Mouse (Mus musculus): ENCODE results near the gene Krtap13. TPM values are rescaled to one million over a fixed set of nuclear protein-coding genes. Genes with fewer than 3 reads are reported as not detected.

Krtap13 gene
- polyA plus RNA-seq, 1 experiment, result not detected

DNA sequence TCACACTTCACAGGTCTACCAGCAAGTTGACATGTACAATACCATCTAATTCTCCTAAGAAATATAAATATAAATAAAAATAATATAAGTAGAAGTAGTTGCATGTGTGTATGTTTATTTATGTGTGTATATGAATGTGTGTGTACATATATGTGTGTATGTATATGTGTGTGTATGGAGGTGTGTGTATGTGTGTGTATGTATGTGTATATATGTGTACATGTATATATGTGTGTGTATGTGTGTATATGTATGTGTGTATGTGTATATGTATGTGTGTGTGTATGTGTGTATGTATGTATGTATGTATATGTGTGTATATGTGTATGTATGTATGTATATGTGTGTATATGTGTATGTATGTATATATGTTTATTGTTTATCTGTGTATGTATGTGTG is 34.9 kb downstream of the Krtap13 start:
- no peaks in the 10 kb centered on the region for H3K4me1 ChIP-seq (ENCODE audit: control insufficient read depth, insufficient read depth, low read length)
- no peak for TF ChIP-seq CTCF (IDR thresholded peaks at IDR 0.05; ENCODE audit: extremely low read depth, insufficient read depth, low read length)

DNA sequence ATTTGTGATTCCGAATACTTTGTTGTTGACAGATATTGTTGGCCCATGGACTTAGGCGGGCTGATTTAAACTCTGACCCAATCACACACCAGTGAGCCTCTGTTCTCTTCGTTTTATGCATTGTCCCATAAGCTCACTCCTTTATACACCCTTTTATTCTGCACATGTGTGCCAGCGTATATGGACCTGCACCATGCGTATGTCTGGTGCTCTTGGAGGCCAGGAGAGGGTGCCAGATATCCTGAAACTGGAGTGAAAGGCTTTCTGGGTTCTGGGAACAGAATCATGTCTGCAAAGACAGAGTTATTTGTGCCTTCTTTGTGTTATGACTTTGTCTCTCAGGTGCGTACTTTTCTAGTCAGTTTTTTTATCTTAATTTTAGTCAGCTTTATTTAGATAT is 40.2 kb downstream of the Krtap13 start:
- H3K27ac ChIP-seq (ENCODE audit: insufficient read depth, low read length), result no peak overlapping the region
- no peaks in the 10 kb centered on the region for H3K4me1 ChIP-seq (ENCODE audit: control insufficient read depth, insufficient read depth, low read length)
- TF ChIP-seq POLR2A (IDR thresholded peaks at IDR 0.05; ENCODE audit: extremely low read depth, insufficient read depth, low read length) (no peak), CTCF (IDR thresholded peaks at IDR 0.05; ENCODE audit: extremely low read depth, insufficient read depth, low read length) (0 out of 2 replicates have a peak, but pooled peaks have one; percentile 15)
- H3K4me3 ChIP-seq (ENCODE audit: insufficient read depth, low read length), result no peak overlapping the region

More for the DNA sequence above, 34.9 kb downstream of the Krtap13 start:
- H3K4me3 ChIP-seq (ENCODE audit: insufficient read depth, low read length), result no peak overlapping the region
- no peak overlapping the region for H3K27ac ChIP-seq (ENCODE audit: insufficient read depth, low read length)

DNA sequence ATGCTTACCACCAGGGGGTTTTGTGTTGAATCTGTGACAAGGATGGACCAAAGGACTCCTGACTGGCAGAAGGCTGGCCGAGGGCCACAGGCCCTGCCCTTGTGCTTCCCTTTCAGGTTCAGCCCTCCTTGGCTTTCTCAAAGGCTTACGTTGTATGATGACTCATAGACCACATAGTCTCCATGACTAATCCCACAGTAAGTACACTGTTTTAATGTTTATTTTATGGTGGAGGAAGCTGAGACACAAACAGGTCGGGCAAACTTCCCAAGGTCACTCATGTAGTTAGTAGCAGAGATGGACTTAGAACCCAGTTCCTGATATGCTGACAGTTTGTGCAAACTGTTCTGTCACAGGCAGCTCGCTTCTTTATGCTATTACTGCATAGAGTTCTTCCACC is 40.7 kb downstream of the Krtap13 start:
- no peak overlapping the region for H3K27ac ChIP-seq (ENCODE audit: insufficient read depth, low read length)
- no peak for TF ChIP-seq CTCF (IDR thresholded peaks at IDR 0.05; ENCODE audit: extremely low read depth, insufficient read depth, low read length)
- no peak for TF ChIP-seq POLR2A (IDR thresholded peaks at IDR 0.05; ENCODE audit: extremely low read depth, insufficient read depth, low read length)
- no peak overlapping the region for H3K4me3 ChIP-seq (ENCODE audit: insufficient read depth, low read length)
- no peaks in the 10 kb centered on the region for H3K4me1 ChIP-seq (ENCODE audit: control insufficient read depth, insufficient read depth, low read length)

DNA sequence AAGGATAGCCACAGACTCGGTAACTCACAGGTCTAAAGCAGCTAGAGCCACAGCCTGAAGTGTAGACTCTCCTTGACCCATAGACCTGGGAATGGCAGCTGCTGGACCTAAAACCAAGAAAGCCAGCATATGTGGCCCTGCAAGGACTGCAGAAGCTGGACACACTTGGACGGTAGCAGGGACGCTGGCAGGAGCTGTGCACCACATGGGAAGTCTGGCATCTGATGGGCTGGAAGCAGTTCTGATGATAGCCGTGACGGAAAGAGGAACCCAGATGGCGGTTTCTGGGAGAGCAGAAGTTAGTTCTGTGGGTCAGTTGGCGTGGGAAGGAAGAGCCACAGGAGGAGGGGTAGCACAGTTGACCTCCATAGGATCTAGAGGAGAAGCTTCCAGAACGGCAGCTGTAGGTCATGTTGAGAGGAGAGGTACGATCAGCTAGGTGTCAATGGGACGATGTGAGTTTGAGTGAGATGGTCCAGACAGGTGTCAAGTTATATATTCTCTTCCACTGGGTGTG is 43.9 kb downstream of the Krtap13 start, which contains the start of gene 2310061N02Rik:
Gene 2310061N02Rik (minus strand): TSS at position 467 of the 517 bp plus-strand sequence.
- no peak for TF ChIP-seq CTCF (IDR thresholded peaks at IDR 0.05; ENCODE audit: extremely low read depth, insufficient read depth, low read length)
- no peak for TF ChIP-seq POLR2A (IDR thresholded peaks at IDR 0.05; ENCODE audit: extremely low read depth, insufficient read depth, low read length)

DNA sequence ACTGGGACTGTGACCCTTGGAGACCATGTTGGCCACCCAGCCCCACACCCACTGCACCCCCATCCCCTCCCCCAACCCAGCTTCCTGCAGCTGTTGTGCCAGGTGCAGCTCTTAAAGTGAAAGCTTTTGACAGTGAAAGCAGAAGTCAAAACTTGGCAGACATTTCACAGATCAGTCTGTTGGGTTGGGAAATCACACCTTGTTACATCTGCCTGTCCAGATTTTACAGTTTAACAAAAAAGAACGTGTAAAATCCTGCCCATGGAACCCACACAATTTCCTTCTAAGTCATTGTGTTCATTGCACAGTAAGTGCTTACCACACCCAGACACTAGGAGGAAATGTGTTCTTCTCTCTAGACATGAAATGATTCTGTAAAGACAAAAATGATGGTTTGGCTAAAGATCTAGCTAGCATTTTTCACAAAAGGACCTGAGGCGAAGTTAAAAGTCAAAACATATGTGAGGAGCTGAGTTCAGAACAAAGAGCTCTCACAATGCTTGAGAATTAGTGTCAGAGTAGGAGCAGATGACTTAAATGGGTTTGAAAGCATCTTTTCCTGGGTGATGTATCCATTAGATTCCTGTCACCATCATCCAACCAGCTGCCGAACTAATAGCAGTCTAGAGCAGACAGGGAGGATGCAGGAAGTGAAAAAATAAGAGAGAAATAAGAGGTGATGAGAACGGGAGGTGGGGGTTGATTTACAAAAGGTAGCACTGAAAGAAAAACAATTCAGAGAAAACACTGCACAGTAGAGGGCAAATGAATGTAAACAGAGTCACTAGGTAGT is 50.2 kb downstream of the Krtap13 start:
- TF ChIP-seq CTCF (IDR thresholded peaks at IDR 0.05; ENCODE audit: extremely low read depth, insufficient read depth, low read length) (no peak), POLR2A (IDR thresholded peaks at IDR 0.05; ENCODE audit: extremely low read depth, insufficient read depth, low read length) (no peak)
- no peak overlapping the region for H3K4me3 ChIP-seq (ENCODE audit: insufficient read depth, low read length)
- H3K4me1 ChIP-seq (ENCODE audit: control insufficient read depth, insufficient read depth, low read length), result no peaks in the 10 kb centered on the region
- no peak overlapping the region for H3K27ac ChIP-seq (ENCODE audit: insufficient read depth, low read length)

More for the DNA sequence above, 43.9 kb downstream of the Krtap13 start, which contains the start of gene 2310061N02Rik:
- no peak within 1 kb of the TSS for H3K4me3 ChIP-seq (ENCODE audit: insufficient read depth, low read length)
- H3K4me1 ChIP-seq (ENCODE audit: control insufficient read depth, insufficient read depth, low read length), result no peaks in the 10 kb centered on the region
- H3K27ac ChIP-seq (ENCODE audit: insufficient read depth, low read length), result no peak within 1 kb of the TSS

Other genes with a start within 250 kb of the Krtap13 start
- gene Cldn17, start 244.7 kb downstream of the Krtap13 start, polyA plus RNA-seq (2012; rRNA removed), result not detected in 2 replicates
- gene Cldn8, start 188.5 kb downstream of the Krtap13 start, polyA plus RNA-seq (2012; rRNA removed), result not detected in 2 replicates
- gene Krtap24-1, start 139.4 kb downstream of the Krtap13 start, polyA plus RNA-seq (2012; rRNA removed), result not detected in 2 replicates
- not detected in 2 replicates for gene 2310079G19Rik, start 124.0 kb downstream of the Krtap13 start, polyA plus RNA-seq (2012; rRNA removed)
- not detected in 2 replicates for gene Krtap26-1, start 103.8 kb downstream of the Krtap13 start, polyA plus RNA-seq (2012; rRNA removed)
- not detected in 2 replicates for gene Krtap27-1, start 80.0 kb downstream of the Krtap13 start, polyA plus RNA-seq (2012; rRNA removed)
- gene 2310061N02Rik, start 43.7 kb downstream of the Krtap13 start, polyA plus RNA-seq (2012; rRNA removed), result not detected in 2 replicates
- gene Krtap13-1, start 22.8 kb downstream of the Krtap13 start, polyA plus RNA-seq (2012; rRNA removed), result not detected in 2 replicates
- not detected in 2 replicates for gene 2310034C09Rik, start 7.2 kb upstream of the Krtap13 start, polyA plus RNA-seq (2012; rRNA removed)
- not detected in 2 replicates for gene 2310057N15Rik, start 22.6 kb upstream of the Krtap13 start, polyA plus RNA-seq (2012; rRNA removed)
- not detected in 2 replicates for gene Gm5965, start 26.3 kb upstream of the Krtap13 start, polyA plus RNA-seq (2012; rRNA removed)
- gene Gm20741, start 60.6 kb upstream of the Krtap13 start, polyA plus RNA-seq (2012; rRNA removed), result not detected in 2 replicates
- gene Krtap15, start 68.6 kb upstream of the Krtap13 start, polyA plus RNA-seq (2012; rRNA removed), result not detected in 2 replicates
- not detected in 2 replicates for gene Krtap14, start 74.5 kb upstream of the Krtap13 start, polyA plus RNA-seq (2012; rRNA removed)
- gene Krtap19-1, start 117.8 kb upstream of the Krtap13 start, polyA plus RNA-seq (2012; rRNA removed), result not detected in 2 replicates
- not detected in 2 replicates for gene Krtap19-2, start 122.6 kb upstream of the Krtap13 start, polyA plus RNA-seq (2012; rRNA removed)
- gene Krtap19-3, start 126.4 kb upstream of the Krtap13 start, polyA plus RNA-seq (2012; rRNA removed), result not detected in 2 replicates
- gene Krtap19-4, start 133.5 kb upstream of the Krtap13 start, polyA plus RNA-seq (2012; rRNA removed), result not detected in 2 replicates
- gene Krtap19-5, start 144.8 kb upstream of the Krtap13 start, polyA plus RNA-seq (2012; rRNA removed), result not detected in 2 replicates
- not detected in 2 replicates for gene Krtap19-9b, start 180.6 kb upstream of the Krtap13 start, polyA plus RNA-seq (2012; rRNA removed)
- gene Krtap16-3, start 211.2 kb upstream of the Krtap13 start, polyA plus RNA-seq (2012; rRNA removed), result not detected in 2 replicates

All from cortical plate, adult 2 months (tissue).